Mouse (Mus musculus) heart, embryonic 10.5 days (tissue): Measurements from ENCODE around the gene Parn. TPM values are rescaled to one million over a fixed set of nuclear protein-coding genes. Genes with fewer than 3 reads are reported as not detected.

Source experiments
- DNase-seq: peaks from one replicate; pipeline ENCODE4 v3.0.0-alpha.2; 2017; ENCODE audit warnings: low spot score
- H3K27ac ChIP-seq: fragments of 300-500 bp; sonication (generic); 2 replicates; pipeline ENCODE4 v1.5.1; 2016; ENCODE audit warnings: mild to moderate bottlenecking
- H3K27me3 ChIP-seq: fragments of 300-500 bp; sonication (generic); 2 replicates; pipeline ENCODE4 v1.6.1; 2016; ENCODE audit warnings: mild to moderate bottlenecking; ENCODE audit not compliant: poor library complexity, insufficient read depth, severe bottlenecking
- H3K36me3 ChIP-seq: fragments of 300-500 bp; sonication (generic); 2 replicates; pipeline ENCODE4 v1.6.1; 2016; ENCODE audit warnings: mild to moderate bottlenecking, moderate library complexity
- H3K4me1 ChIP-seq: fragments of 300-500 bp; sonication (generic); 2 replicates; pipeline ENCODE4 v1.6.1; 2016; ENCODE audit warnings: mild to moderate bottlenecking
- H3K4me3 ChIP-seq: fragments of 300-500 bp; sonication (generic); 2 replicates; pipeline ENCODE4 v1.5.1; 2016; ENCODE audit warnings: mild to moderate bottlenecking, moderate library complexity
- H3K9me3 ChIP-seq: fragments of 300-500 bp; sonication (generic); 2 replicates; pipeline ENCODE4 v1.6.1; 2016; ENCODE audit warnings: mild to moderate bottlenecking, moderate library complexity
- WGBS: fragments of 180-500 bp; shearing (Covaris S2); methylation state at CpG from one replicate; pipeline ENCODE4 v1.1.7; 2016; 5-methylcytosine and 5-hydroxymethylcytosine counted together
- polyA plus RNA-seq: library from polyadenylated mRNA; unstranded; fragments of >200 nt; fragmentation: Nextera tagmentation; extraction: Ambion mirVana; gene quantifications from 2 replicates; pipeline ENCODE4 v1.2.1, GENCODE M21; 2016

Gene Parn
- polyA plus RNA-seq, 1 experiment from 2014 or later, result 36.6 TPM

- Histone ChIP-seq H3K36me3 (peaks cover 5% of the 10 kb centered on the region; the same call in 1 of the 2 replicates), H3K27me3 (no peaks in the 10 kb centered on the region), H3K4me1 (peaks cover 10% of the 10 kb centered on the region; the same call in 1 of the 2 replicates), H3K27ac (no peak overlapping the region), H3K4me3 (no peak overlapping the region), H3K9me3 (no peaks in the 10 kb centered on the region)
- no peak for DNase-seq
- WGBS, result 89% methylated on average over 2 of the region's 2 CpGs
Measured at GRCm38 (mm10) chr16:13568280-13568679, 99.7 kb downstream of the Parn start.

- DNase-seq, result no peak
- WGBS, result 85% methylated on average over 1 of the region's 1 CpGs
- Histone ChIP-seq H3K27ac (no peak overlapping the region), H3K9me3 (no peaks in the 10 kb centered on the region), H3K4me3 (no peak overlapping the region), H3K4me1 (0 out of 2 replicates have a peak, but pooled peaks cover 4% of the 10 kb centered on the region), H3K27me3 (no peaks in the 10 kb centered on the region), H3K36me3 (peaks cover 5% of the 10 kb centered on the region; the same call in 1 of the 2 replicates)
Measured at GRCm38 (mm10) chr16:13567614-13568013, 100.4 kb downstream of the Parn start.

DNA sequence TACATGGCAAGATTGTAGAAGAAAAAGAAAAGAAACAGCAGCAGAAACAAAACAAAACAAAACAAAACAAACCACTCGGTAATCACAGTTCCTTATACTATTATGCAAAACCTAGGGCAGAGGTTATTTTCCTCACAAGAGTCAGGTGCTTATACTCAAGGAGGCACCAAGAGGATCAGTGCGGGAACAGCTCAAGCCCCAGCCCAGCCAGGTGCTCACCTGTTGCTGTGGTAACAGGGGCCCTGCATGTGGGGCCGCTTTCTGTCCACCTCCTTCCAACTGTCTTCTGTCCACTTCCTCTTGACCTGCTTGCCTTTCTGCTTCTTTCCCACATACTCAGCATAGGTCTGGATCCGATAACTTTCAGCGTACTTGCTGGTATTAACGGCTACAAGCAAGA, 101.6 kb downstream of the Parn start:
- Histone ChIP-seq H3K9me3 (no peaks in the 10 kb centered on the region), H3K4me3 (no peak overlapping the region), H3K27ac (no peak overlapping the region), H3K4me1 (0 out of 2 replicates have a peak, but pooled peaks cover 4% of the 10 kb centered on the region), H3K27me3 (no peaks in the 10 kb centered on the region), H3K36me3 (peaks cover 5% of the 10 kb centered on the region; the same call in 1 of the 2 replicates)
- WGBS, result 87% methylated on average over 6 of the region's 6 CpGs
- DNase-seq, result no peak

- Histone ChIP-seq H3K27ac (no peak overlapping the region), H3K4me1 (0 out of 2 replicates have a peak, but pooled peaks cover 4% of the 10 kb centered on the region), H3K9me3 (no peaks in the 10 kb centered on the region), H3K4me3 (no peak overlapping the region), H3K27me3 (no peaks in the 10 kb centered on the region), H3K36me3 (peaks cover 10% of the 10 kb centered on the region; the same call in 1 of the 2 replicates)
- DNase-seq, result no peak
- WGBS, result 90% methylated on average over 5 of the region's 5 CpGs
Measured at GRCm38 (mm10) chr16:13565291-13565690, 102.7 kb downstream of the Parn start.

GRCm38 (mm10) chr16:13557784-13558183, 110.2 kb downstream of the Parn start:
- DNase-seq, result no peak
- Histone ChIP-seq H3K27ac (no peak overlapping the region), H3K9me3 (no peaks in the 10 kb centered on the region), H3K27me3 (no peaks in the 10 kb centered on the region), H3K4me1 (0 out of 2 replicates have a peak, but pooled peaks cover 3% of the 10 kb centered on the region), H3K4me3 (no peak overlapping the region), H3K36me3 (peaks cover 13% of the 10 kb centered on the region; the same call in 1 of the 2 replicates)
- WGBS, result 90% methylated on average over 2 of the region's 2 CpGs

GRCm38 (mm10) chr16:13556954-13557470, 111.0 kb downstream of the Parn start:
- 82% methylated on average over 9 of the region's 9 CpGs for WGBS
- no peak for DNase-seq
- Histone ChIP-seq H3K4me1 (0 out of 2 replicates have a peak, but pooled peaks cover 3% of the 10 kb centered on the region), H3K36me3 (peaks cover 13% of the 10 kb centered on the region; the same call in 1 of the 2 replicates), H3K27me3 (no peaks in the 10 kb centered on the region), H3K27ac (no peak overlapping the region), H3K9me3 (no peaks in the 10 kb centered on the region), H3K4me3 (no peak overlapping the region)

DNA sequence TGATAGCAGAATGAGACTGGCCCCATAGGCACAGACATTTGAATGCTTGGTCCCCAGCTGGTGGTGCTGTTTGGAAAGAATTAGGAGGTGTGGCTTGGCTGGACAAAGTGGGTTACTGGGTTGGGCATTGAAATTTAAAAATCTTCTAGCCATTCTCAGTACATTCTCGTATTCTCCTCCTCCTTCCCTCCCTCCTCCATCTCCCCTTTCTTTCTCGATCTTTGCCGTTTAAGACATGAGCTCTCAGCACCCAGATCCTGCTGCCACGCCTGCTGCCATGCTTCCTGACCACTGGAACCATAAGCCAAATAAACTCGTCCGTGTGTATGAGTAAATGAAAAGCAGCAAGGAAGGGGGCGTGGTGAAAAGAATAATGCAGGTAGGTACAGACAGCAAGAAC, 111.5 kb downstream of the Parn start:
- Histone ChIP-seq H3K9me3 (no peaks in the 10 kb centered on the region), H3K27ac (no peak overlapping the region), H3K36me3 (peaks cover 13% of the 10 kb centered on the region; the same call in 1 of the 2 replicates), H3K4me1 (0 out of 2 replicates have a peak, but pooled peaks cover 3% of the 10 kb centered on the region), H3K27me3 (no peaks in the 10 kb centered on the region), H3K4me3 (no peak overlapping the region)
- 92% methylated on average over 7 of the region's 7 CpGs for WGBS
- DNase-seq, result no peak

- no peak overlapping the region for H3K27ac ChIP-seq
- H3K4me1 ChIP-seq, result no peaks in the 10 kb centered on the region
- H3K9me3 ChIP-seq, result peaks cover 12% of the 10 kb centered on the region
- WGBS, result 77% methylated on average over 3 of the region's 3 CpGs
- no peaks in the 10 kb centered on the region for H3K27me3 ChIP-seq
- DNase-seq, result no peak
- H3K36me3 ChIP-seq, result peaks cover 39% of the 10 kb centered on the region
- no peak overlapping the region for H3K4me3 ChIP-seq
Measured at GRCm38 (mm10) chr16:13550667-13551066, 117.3 kb downstream of the Parn start.

GRCm38 (mm10) chr16:13549976-13550375, 118.0 kb downstream of the Parn start:
- no peak overlapping the region for H3K4me3 ChIP-seq
- DNase-seq, result no peak
- H3K36me3 ChIP-seq, result peaks cover 41% of the 10 kb centered on the region
- H3K9me3 ChIP-seq, result peaks cover 17% of the 10 kb centered on the region
- no peak overlapping the region for H3K27ac ChIP-seq
- WGBS, result 91% methylated on average over 2 of the region's 2 CpGs
- H3K27me3 ChIP-seq, result no peaks in the 10 kb centered on the region
- H3K4me1 ChIP-seq, result no peaks in the 10 kb centered on the region

- peak; percentile 70 for DNase-seq
- Histone ChIP-seq H3K4me3 (no peak overlapping the region), H3K27me3 (no peaks in the 10 kb centered on the region), H3K9me3 (peaks cover 16% of the 10 kb centered on the region), H3K36me3 (peaks cover 28% of the 10 kb centered on the region), H3K27ac (no peak overlapping the region), H3K4me1 (0 out of 2 replicates have a peak, but pooled peaks cover 9% of the 10 kb centered on the region)
- 54% methylated on average over 4 of the region's 4 CpGs for WGBS
Measured at GRCm38 (mm10) chr16:13541816-13542215, 126.2 kb downstream of the Parn start.

DNA sequence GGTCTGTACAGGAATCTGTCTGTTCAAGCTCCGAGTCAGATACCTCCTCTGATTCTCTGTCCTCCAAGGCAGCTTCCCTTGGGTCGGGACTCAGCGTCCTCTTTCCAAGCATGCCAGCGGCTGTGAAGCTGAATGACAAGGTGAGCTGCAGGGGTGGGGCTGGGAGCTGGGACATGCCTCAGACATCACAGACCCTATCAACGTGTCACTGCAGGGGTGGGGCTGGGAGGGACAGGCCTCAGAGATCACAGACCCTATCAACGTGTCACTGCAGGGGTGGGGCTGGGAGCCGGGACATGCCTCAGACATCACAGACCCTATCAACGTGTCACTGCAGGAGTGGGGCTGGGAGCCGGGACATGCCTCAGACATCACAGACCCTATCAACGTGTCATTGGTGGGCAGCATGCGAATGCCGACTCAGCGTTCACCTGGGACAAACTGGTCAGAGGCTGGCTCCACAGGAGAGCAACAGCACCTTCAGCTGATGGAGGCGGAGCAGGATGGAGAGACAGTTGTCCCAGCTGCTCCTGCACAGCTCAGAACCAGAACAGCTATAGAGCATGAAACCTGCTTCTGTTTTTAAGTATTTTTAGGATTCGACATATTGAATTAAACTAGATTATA, 126.7 kb downstream of the Parn start:
- Histone ChIP-seq H3K27me3 (no peaks in the 10 kb centered on the region), H3K9me3 (peaks cover 10% of the 10 kb centered on the region), H3K27ac (no peak overlapping the region), H3K36me3 (peaks cover 22% of the 10 kb centered on the region), H3K4me3 (no peak overlapping the region), H3K4me1 (0 out of 2 replicates have a peak, but pooled peaks cover 10% of the 10 kb centered on the region)
- WGBS, result 51% methylated on average over 15 of the region's 15 CpGs
- peak; percentile 68 for DNase-seq

- Histone ChIP-seq H3K27ac (no peak overlapping the region), H3K4me1 (0 out of 2 replicates have a peak, but pooled peaks cover 17% of the 10 kb centered on the region), H3K27me3 (no peaks in the 10 kb centered on the region), H3K36me3 (peaks cover 2% of the 10 kb centered on the region; the same call in 1 of the 2 replicates), H3K4me3 (no peak overlapping the region), H3K9me3 (no peaks in the 10 kb centered on the region)
- 92% methylated on average over 9 of the region's 9 CpGs for WGBS
- DNase-seq, result peak; percentile 71
Measured at GRCm38 (mm10) chr16:13538933-13539648, 128.9 kb downstream of the Parn start.
